Mouse (Mus musculus) neural tube, embryonic 14.5 days (tissue): ENCODE results near the gene Adprhl2. TPM values are rescaled to one million over a fixed set of nuclear protein-coding genes. Genes with fewer than 3 reads are reported as not detected.
A peak's percentile ranks its signal among the peaks of the same experiment; 100 is the strongest.

Source experiments
- ATAC-seq: fragments of 200-750 bp; cut with Nextera tagmentation; 2 replicates; pipeline ENCODE4 v1.8.0; 2017; ENCODE audit warnings: low read depth, mild to moderate bottlenecking, moderate TSS enrichment, moderate library complexity
- H3K27ac ChIP-seq: fragments of 300-500 bp; sonication (generic); 2 replicates; pipeline ENCODE4 v1.5.1; 2014; ENCODE audit warnings: low read depth, mild to moderate bottlenecking, control low read depth, low read length, moderate library complexity, mixed read lengths
- H3K27me3 ChIP-seq: fragments of 300-500 bp; sonication (generic); 2 replicates; pipeline ENCODE4 v1.6.1; 2014; ENCODE audit warnings: low read length; ENCODE audit not compliant: control insufficient read depth, insufficient read depth
- H3K36me3 ChIP-seq: fragments of 300-500 bp; sonication (generic); 2 replicates; pipeline ENCODE4 v1.6.1; 2014; ENCODE audit warnings: low read length, mixed read lengths; ENCODE audit not compliant: control insufficient read depth, insufficient read depth
- H3K4me1 ChIP-seq: fragments of 300-500 bp; sonication (generic); 2 replicates; pipeline ENCODE4 v1.6.1; 2014; ENCODE audit warnings: low read length; ENCODE audit not compliant: control insufficient read depth, insufficient read depth
- H3K4me2 ChIP-seq: fragments of 300-500 bp; sonication (generic); 2 replicates; pipeline ENCODE4 v1.6.1; 2014; ENCODE audit warnings: mild to moderate bottlenecking, low read depth, low read length, control low read depth
- H3K4me3 ChIP-seq: fragments of 300-500 bp; sonication (generic); 2 replicates; pipeline ENCODE4 v1.5.1; 2014; ENCODE audit warnings: low read depth, low read length, control low read depth, mixed read lengths
- H3K9ac ChIP-seq: fragments of 300-500 bp; sonication (generic); replicated peaks from 2 replicates; pipeline ENCODE4 v1.6.1; 2014; ENCODE audit warnings: low read depth, mild to moderate bottlenecking, control low read depth, low read length, mixed read lengths
- H3K9me3 ChIP-seq: fragments of 300-500 bp; sonication (generic); 2 replicates; pipeline ENCODE4 v1.6.1; 2016; ENCODE audit warnings: low read length; ENCODE audit not compliant: control insufficient read depth
- WGBS: fragments of 180-500 bp; shearing (Covaris S2); extraction: QIAGEN DNeasy Blood & Tissue Kit; methylation state at CpG from one replicate; pipeline ENCODE4 v1.1.7; 2014; 5-methylcytosine and 5-hydroxymethylcytosine counted together
- polyA plus RNA-seq: library from polyadenylated mRNA; unstranded; fragments of >200 nt; fragmentation: Nextera tagmentation; extraction: Ambion mirVana; gene quantifications from 2 replicates; pipeline ENCODE4 v1.2.1, GENCODE M21; 2014

Gene Adprhl2
- polyA plus RNA-seq, 1 experiment from 2014 or later = 54.1 TPM

GRCm38 (mm10) chr4:126300916-126301583 is 20.5 kb downstream of the Adprhl2 start:
- peak overlapping the region; percentile 34 for H3K4me2 ChIP-seq
- H3K4me1 ChIP-seq = peaks cover 18% of the 10 kb centered on the region; the same call in 1 of the 2 replicates
- no peaks in the 10 kb centered on the region for H3K36me3 ChIP-seq
- 0 out of 2 replicates have a peak overlapping the region, but pooled peaks have one; percentile 32 for H3K9ac ChIP-seq
- peaks cover 33% of the 10 kb centered on the region for H3K27me3 ChIP-seq
- 1% methylated on average over 48 of the region's 50 CpGs for WGBS
- H3K27ac ChIP-seq = no peak overlapping the region
- no peaks in the 10 kb centered on the region for H3K9me3 ChIP-seq
- ATAC-seq = no peak
- H3K4me3 ChIP-seq = peak overlapping the region; percentile 3; the same call in 1 of the 2 replicates

GRCm38 (mm10) chr4:126296617-126297101 is 24.8 kb downstream of the Adprhl2 start:
- under 1% methylated on average over 34 of the region's 34 CpGs for WGBS
- peak overlapping the region; percentile 52 for H3K9ac ChIP-seq
- H3K36me3 ChIP-seq = no peaks in the 10 kb centered on the region
- H3K9me3 ChIP-seq = no peaks in the 10 kb centered on the region
- peaks cover 23% of the 10 kb centered on the region for H3K27me3 ChIP-seq
- H3K27ac ChIP-seq = no peak overlapping the region; the same call in 1 of the 2 replicates
- peaks cover 15% of the 10 kb centered on the region; the same call in 1 of the 2 replicates for H3K4me1 ChIP-seq
- peak overlapping the region; percentile 27 for H3K4me3 ChIP-seq
- H3K4me2 ChIP-seq = peak overlapping the region; percentile 59
- ATAC-seq = no peak

- Histone ChIP-seq H3K4me2 (no peak overlapping the region), H3K9ac (no peak overlapping the region), H3K27me3 (peaks cover 17% of the 10 kb centered on the region)
Observed at GRCm38 (mm10) chr4:126295937-126296336, 25.6 kb downstream of the Adprhl2 start.

GRCm38 (mm10) chr4:126295152-126295551 is 26.4 kb downstream of the Adprhl2 start:
- ATAC-seq = no peak
- Histone ChIP-seq H3K4me2 (no peak overlapping the region), H3K9me3 (no peaks in the 10 kb centered on the region), H3K4me3 (no peak overlapping the region), H3K36me3 (no peaks in the 10 kb centered on the region), H3K27me3 (peaks cover 9% of the 10 kb centered on the region), H3K9ac (no peak overlapping the region), H3K27ac (no peak overlapping the region), H3K4me1 (peaks cover 7% of the 10 kb centered on the region; the same call in 1 of the 2 replicates)
- 75% methylated on average over 6 of the region's 6 CpGs for WGBS

More at GRCm38 (mm10) chr4:126295937-126296336, 25.6 kb downstream of the Adprhl2 start:
- H3K4me3 ChIP-seq = no peak overlapping the region
- 36% methylated on average over 4 of the region's 4 CpGs for WGBS
- H3K9me3 ChIP-seq = no peaks in the 10 kb centered on the region
- H3K36me3 ChIP-seq = no peaks in the 10 kb centered on the region
- peaks cover 8% of the 10 kb centered on the region; the same call in 1 of the 2 replicates for H3K4me1 ChIP-seq
- no peak overlapping the region for H3K27ac ChIP-seq
- no peak for ATAC-seq

GRCm38 (mm10) chr4:126291196-126291595 is 30.3 kb downstream of the Adprhl2 start:
- Histone ChIP-seq H3K4me3 (no peak overlapping the region), H3K9ac (no peak overlapping the region), H3K4me1 (peaks cover 6% of the 10 kb centered on the region), H3K9me3 (no peaks in the 10 kb centered on the region), H3K27ac (no peak overlapping the region), H3K27me3 (peaks cover 11% of the 10 kb centered on the region), H3K36me3 (no peaks in the 10 kb centered on the region), H3K4me2 (no peak overlapping the region)
- 47% methylated on average over 11 of the region's 13 CpGs for WGBS
- no peak for ATAC-seq

GRCm38 (mm10) chr4:126290314-126290713 is 31.2 kb downstream of the Adprhl2 start:
- Histone ChIP-seq H3K4me2 (no peak overlapping the region), H3K9ac (no peak overlapping the region), H3K36me3 (no peaks in the 10 kb centered on the region), H3K27me3 (peaks cover 17% of the 10 kb centered on the region), H3K27ac (no peak overlapping the region), H3K4me3 (no peak overlapping the region), H3K4me1 (peaks cover 6% of the 10 kb centered on the region), H3K9me3 (no peaks in the 10 kb centered on the region)
- no peak for ATAC-seq
- 86% methylated on average over 8 of the region's 8 CpGs for WGBS

GRCm38 (mm10) chr4:126288085-126288666 is 33.3 kb downstream of the Adprhl2 start:
- peaks cover 17% of the 10 kb centered on the region for H3K27me3 ChIP-seq
- H3K4me3 ChIP-seq = no peak overlapping the region

GRCm38 (mm10) chr4:126287302-126287995 is 34.1 kb downstream of the Adprhl2 start:
- no peak overlapping the region for H3K9ac ChIP-seq

More at GRCm38 (mm10) chr4:126288085-126288666, 33.3 kb downstream of the Adprhl2 start:
- H3K4me1 ChIP-seq = peaks cover 6% of the 10 kb centered on the region
- no peak for ATAC-seq
- no peaks in the 10 kb centered on the region for H3K36me3 ChIP-seq
- H3K4me2 ChIP-seq = no peak overlapping the region
- H3K9me3 ChIP-seq = no peaks in the 10 kb centered on the region
- no peak overlapping the region for H3K27ac ChIP-seq
- WGBS = 44% methylated on average over 17 of the region's 17 CpGs
- no peak overlapping the region for H3K9ac ChIP-seq

More at GRCm38 (mm10) chr4:126287302-126287995, 34.1 kb downstream of the Adprhl2 start:
- WGBS = 36% methylated on average over 11 of the region's 11 CpGs
- Histone ChIP-seq H3K9me3 (no peaks in the 10 kb centered on the region), H3K27me3 (peaks cover 17% of the 10 kb centered on the region), H3K27ac (no peak overlapping the region), H3K36me3 (no peaks in the 10 kb centered on the region), H3K4me1 (peaks cover 6% of the 10 kb centered on the region), H3K4me2 (no peak overlapping the region), H3K4me3 (0 out of 2 replicates have a peak overlapping the region, but pooled peaks have one; percentile 15)
- ATAC-seq = no peak
